Mouse (Mus musculus): ENCODE measurements around the gene Pigk.
A peak's percentile ranks its signal among the peaks of the same experiment; 100 is the strongest.

Gene Pigk

GRCm38 (mm10) chr3:152728238-152728637 lies 14.3 kb downstream of the Pigk start:
- DNase-seq (ENCODE audit: low read depth, low spot score): no peak

DNA sequence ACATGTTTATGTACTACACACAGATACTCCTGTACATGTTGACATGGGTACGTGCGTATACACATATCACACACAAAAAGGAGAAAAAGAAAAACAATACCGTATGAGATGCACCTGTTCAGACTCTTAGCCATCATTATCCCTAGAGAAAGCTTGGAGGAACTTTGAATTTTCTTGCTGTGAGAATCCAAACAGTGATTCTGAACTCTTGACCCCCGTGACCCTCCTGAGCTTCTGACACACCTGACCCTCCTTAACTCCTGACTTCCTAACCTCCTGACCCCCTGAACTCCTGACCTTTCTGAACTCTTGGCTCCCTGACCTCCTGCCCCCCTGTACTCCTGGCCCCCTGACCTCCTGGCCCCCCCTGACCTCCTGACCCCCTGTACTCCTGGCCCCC lies 19.1 kb downstream of the Pigk start:
- no peak for DNase-seq (ENCODE audit: low read depth, low spot score)

DNA sequence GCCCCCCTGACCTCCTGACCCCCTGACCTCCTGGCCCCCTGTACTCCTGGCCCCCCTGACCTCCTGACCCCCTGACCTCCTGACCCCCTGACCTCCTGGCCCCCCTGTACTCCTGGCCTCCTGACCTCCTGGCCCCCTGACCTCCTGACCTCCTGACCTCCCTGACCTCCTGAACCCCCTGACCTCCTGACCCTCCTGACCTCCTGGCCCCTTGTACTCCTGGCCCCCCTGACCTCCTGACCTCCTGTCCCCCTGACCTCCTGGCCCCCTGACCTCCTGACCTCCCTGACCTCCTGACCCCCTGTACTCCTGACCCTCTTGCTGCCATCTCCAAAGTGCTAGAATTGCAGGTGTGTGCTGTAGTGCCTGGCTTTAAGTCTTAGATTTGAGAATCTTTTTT lies 19.6 kb downstream of the Pigk start:
- no peak for DNase-seq (ENCODE audit: low read depth, low spot score)

GRCm38 (mm10) chr3:152734100-152734499 lies 20.2 kb downstream of the Pigk start:
- no peak for DNase-seq (ENCODE audit: low read depth, low spot score)

DNA sequence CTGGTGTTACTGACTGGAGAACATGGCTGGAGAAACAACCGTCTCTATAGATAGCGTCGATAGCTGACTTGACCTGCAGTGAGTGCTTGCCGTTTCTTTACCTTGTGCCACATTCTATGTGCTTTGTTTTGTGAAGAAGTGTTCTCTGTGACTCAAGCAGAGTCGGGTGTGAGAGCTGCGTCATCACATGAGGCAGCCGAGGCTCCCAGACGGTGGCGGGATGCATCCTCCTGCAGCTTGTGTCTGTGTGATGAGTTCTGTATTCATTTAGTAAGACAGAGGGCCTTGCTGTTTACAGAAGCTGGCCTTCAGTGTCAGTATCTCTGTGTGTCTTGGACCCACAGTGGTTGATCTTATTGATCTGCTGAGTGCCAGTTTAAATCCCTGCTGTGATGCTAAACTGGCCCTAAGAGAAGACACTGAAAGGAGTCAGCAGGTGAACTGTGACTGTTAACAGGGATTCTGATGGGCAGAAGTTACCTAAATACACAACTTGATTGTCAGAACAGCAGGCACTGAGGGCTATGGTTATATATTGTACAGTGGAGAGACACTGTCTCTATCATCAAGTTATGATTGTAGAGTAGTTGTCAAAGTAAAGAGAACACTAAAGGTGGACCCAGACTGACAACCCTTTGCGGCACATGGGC lies 21.8 kb downstream of the Pigk start:
- no peak for DNase-seq (ENCODE audit: low read depth, low spot score)

GRCm38 (mm10) chr3:152744301-152744700 lies 30.4 kb downstream of the Pigk start:
- DNase-seq (ENCODE audit: low read depth, low spot score): no peak

- DNase-seq (ENCODE audit: low read depth, low spot score): no peak
These were observed 31.7 kb downstream of the Pigk start for GRCm38 (mm10) chr3:152745611-152746010.

DNA sequence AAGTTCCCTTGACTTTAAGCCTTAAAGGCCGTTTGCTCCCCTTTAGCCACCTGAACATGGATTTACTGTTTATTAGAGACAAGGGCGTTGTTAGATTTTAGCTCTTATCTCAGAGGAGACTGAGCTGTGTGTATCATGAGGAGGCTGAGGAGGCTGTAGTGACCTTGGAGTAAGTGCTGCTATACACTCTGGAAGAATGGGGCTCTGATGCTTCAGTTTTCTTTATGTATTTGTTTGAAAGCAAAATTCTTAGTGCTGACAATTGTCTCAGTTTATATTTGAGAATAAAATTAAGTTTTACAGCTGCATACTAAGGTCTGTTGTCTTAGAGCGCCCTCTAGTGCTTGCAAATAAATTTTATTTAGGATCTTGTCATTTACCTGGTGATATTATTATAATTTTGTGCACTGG lies 35.6 kb downstream of the Pigk start:
- DNase-seq (ENCODE audit: low read depth, low spot score): peak; percentile 36

GRCm38 (mm10) chr3:152749881-152750280 lies 36.0 kb downstream of the Pigk start:
- no peak for DNase-seq (ENCODE audit: low read depth, low spot score)

GRCm38 (mm10) chr3:152752911-152753310 lies 39.0 kb downstream of the Pigk start:
- DNase-seq (ENCODE audit: low read depth, low spot score): no peak

DNA sequence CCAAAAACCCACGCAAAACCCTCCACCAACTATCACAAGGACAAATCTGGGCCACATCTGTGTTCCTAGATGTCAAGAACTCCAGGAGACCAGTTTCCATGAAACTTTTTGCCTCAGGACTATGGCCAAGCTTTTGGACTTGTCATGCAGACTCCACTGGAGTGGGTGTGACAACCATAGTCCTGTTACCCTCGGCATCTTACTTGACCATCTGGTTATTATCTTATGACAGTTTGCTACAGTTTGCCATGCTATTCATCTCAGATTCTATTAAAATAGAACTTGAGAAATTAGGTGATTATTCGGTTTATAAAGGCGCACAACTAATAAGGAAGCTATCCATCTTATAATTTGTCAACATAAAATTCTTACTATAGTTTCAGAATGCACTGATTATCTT lies 39.4 kb downstream of the Pigk start:
- DNase-seq (ENCODE audit: low read depth, low spot score): no peak

- DNase-seq (ENCODE audit: low read depth, low spot score): no peak
These were observed 40.2 kb downstream of the Pigk start for GRCm38 (mm10) chr3:152753920-152754764.

- DNase-seq (ENCODE audit: low read depth, low spot score): no peak
These were observed 41.6 kb downstream of the Pigk start for GRCm38 (mm10) chr3:152755515-152755914.

GRCm38 (mm10) chr3:152756896-152757295 lies 43.0 kb downstream of the Pigk start:
- no peak for DNase-seq (ENCODE audit: low read depth, low spot score)

- DNase-seq (ENCODE audit: low read depth, low spot score): no peak
These were observed 43.8 kb downstream of the Pigk start for GRCm38 (mm10) chr3:152757464-152758393.

GRCm38 (mm10) chr3:152758500-152759032 lies 44.7 kb downstream of the Pigk start:
- no peak for DNase-seq (ENCODE audit: low read depth, low spot score)

- peak; percentile 16 for DNase-seq (ENCODE audit: low read depth, low spot score)
These were observed 47.2 kb downstream of the Pigk start for GRCm38 (mm10) chr3:152761116-152761515.

GRCm38 (mm10) chr3:152761661-152762060 lies 47.8 kb downstream of the Pigk start:
- DNase-seq (ENCODE audit: low read depth, low spot score): no peak

DNA sequence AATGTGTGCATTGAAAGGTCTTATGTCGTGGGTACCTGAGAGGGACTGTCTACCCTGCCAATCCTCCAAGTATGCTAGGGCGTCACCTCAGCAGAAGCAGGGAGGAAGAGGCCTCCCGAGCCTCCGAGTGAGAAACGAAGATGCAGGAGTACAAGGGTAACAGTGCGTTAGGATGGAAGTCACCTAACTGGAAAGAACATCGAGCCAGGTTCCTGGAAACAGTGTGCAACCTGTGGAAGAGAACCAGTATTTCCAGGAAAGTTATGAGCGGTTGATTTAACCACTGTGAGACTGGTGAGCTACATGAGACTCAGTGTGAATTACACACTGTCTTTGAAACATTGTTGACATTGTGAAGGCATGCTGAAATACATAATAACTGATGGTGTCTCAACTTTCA lies 48.4 kb downstream of the Pigk start:
- DNase-seq (ENCODE audit: low read depth, low spot score): no peak

GRCm38 (mm10) chr3:152763139-152763882 lies 49.4 kb downstream of the Pigk start:
- no peak for DNase-seq (ENCODE audit: low read depth, low spot score)

Data from retina, adult 2 months (tissue).